Mouse (Mus musculus) heart, adult 18-20 months (tissue): ENCODE results near the gene Tph2. TPM values are rescaled to one million over a fixed set of nuclear protein-coding genes. Genes with fewer than 3 reads are reported as not detected.

ENCODE experiments used
- DNase-seq, 2 experiments: peaks; one replicate each; pipeline ENCODE4 v3.0.0; 2021 to 2022; ENCODE audit warnings: mixed read lengths in 1 of 2
- total RNA-seq, 2 experiments: library from RNA; stranded (reverse); gene quantifications; 2 replicates each; pipeline ENCODE4 v1.2.3; 2021

The Tph2 gene
- total RNA-seq, 2 experiments from 2014 or later = not detected

GRCm38 (mm10) chr10:115137016-115137415, 47.8 kb downstream of the Tph2 start:
- DNase-seq = peak; percentile 12 to 31

DNA sequence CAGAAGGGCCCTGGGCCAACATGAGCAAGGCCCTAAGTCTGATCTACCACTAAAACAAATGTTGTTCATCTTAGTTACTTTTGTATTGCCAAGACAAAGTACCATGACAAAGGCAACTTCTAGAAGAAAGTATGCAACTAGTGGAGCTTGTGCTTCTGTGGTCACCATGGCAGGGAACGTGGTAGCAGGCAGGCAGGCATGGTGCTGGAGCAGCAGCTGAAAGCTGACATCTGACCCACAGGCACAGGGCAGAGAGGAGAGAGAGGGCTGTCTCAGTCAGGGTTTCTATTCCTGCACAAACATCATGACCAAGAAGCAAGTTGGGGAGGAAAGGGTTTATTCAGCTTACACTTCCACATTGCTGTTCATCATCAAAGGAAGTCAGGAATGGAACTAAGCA, 56.9 kb downstream of the Tph2 start:
- DNase-seq = no peak

DNA sequence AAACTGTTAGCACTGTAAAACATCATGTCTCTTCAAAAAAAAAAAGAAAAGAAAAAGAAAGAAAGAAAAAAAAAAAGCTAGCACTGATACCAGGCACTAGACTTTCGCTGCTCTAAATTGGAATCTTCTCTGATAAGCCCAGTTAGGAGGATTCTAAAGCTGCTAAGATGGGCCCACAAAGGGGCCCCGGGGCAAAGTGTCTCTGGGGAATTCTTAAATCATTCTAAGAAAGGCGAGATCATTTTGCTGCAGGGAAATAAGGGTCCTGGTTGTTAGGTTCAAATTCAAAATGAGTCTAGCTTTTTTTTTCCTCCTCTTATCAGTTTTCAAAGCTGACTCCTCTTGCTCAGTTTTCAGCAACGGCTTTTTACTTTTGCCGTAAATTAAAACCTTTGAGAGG, 59.3 kb downstream of the Tph2 start:
- DNase-seq = no peak

GRCm38 (mm10) chr10:115125027-115125426, 59.8 kb downstream of the Tph2 start:
- DNase-seq = no peak

DNA sequence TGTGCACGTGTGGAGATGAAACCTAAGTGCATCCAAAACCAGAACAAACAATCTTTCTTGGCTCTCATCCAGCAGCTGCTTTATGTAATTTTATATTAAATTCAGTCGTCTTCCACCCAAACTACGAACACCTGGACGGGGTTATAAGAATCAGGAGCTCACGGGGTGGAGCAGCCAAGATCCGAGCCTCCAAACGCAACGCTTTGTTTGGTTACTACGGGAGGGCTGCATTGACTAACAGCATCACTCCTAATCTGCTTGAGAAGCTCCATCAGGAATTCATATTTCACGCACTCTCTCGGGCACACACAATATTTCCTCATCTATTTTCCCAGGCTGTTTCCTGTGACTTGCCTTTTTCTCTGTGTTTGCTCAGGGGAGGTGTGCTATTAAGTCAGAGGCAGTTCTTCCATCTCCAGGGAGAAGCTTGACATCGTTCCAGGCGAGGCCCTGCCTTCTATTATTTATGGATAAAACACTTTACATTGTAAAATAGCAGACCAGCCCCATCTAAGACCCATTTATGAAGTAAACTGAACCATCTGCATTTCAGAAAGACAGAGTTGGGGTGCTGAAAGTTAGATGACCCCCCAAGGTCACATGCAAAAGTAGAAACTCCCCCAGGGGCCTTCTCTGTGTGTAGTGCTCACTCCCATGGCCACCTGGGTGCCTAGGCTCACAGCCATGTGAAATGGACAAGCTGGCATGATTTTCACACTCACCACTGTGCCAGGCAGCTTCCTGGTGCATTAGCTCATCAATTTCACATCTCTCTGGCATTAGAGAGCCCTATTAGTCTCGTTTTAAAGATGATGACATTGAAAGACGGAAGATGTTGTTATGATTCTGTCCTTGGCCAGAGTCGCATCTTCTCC, 76.9 kb downstream of the Tph2 start:
- peak in 1 of 2 experiments; percentile 1 for DNase-seq

DNA sequence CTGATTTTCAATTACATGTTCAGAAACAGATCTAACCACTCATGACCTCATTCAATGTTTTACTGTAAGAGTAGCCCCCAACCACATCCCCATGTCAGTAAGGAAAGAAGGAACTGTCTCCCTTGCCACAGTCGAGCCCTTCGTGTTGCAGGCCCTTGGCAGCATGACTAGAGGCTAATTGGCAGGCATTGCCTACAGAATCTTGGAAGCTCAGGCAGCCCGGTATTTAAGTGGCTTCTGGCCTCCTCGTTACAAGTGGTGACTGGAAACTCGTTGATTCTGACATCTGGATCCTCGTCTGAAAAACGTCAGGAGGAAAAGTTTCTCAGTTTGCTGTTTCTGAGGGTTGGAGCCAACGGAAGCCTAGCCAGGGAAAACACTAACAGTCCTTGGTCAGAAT, 80.6 kb downstream of the Tph2 start:
- DNase-seq = peak; percentile 22 to 56

DNA sequence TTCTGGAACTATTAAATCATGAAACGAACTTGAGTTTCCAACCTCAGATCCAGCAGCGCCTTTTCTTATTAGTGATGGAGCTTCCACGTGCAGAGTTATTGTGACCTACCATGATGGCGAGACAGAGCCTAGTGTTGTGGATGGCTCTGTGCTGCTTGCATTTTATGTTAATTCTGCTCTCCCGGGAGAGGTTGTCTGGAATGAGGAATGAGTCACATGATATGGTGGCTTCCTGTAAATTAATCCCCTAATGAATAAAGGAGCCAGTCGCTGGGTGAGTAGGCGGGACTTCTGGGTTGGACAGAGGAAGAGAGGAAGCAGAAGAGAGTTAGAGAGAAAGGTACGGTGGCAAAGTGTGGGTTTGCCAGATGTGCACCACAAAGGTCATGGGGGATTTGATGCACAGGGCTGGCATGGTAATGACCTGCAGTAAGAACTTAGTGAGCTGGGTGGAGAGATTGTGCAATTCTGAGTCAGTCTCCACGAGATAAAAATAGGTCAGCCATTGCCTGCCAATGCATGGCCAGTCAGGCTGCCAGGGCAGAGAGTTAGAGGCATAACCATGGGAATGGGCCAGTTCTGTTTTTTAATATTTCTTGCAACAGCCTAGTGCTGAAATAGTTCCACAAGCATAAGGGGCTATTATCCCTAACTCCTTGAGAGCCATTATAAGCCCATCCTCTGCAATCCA, 84.8 kb downstream of the Tph2 start:
- DNase-seq = peak; percentile 37 to 60

GRCm38 (mm10) chr10:115097163-115097562, 87.7 kb downstream of the Tph2 start:
- peak; percentile 4 to 29 for DNase-seq

DNA sequence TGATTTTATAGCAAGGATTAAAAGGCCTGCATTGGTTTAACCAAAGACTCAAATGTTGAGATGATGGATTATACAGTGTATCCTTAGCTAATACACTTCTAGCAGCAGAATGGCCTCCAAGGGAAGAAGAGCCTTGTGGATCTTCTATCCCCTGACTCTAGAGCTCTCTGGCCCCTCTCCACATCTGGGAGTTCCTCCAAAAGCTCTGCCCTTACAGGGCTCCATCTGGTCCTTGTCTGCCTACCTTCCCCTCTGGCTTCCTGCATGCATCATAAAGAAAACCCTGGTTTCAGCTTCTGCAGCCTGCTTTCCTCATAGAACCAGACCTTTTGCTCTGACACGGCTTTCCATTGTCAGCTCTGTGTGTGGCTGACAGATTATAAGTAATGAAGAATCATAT, 88.6 kb downstream of the Tph2 start:
- no peak for DNase-seq

- DNase-seq = no peak
Observed at GRCm38 (mm10) chr10:115078232-115078631, 106.6 kb downstream of the Tph2 start.

GRCm38 (mm10) chr10:115069123-115069911, 115.5 kb downstream of the Tph2 start:
- no peak for DNase-seq

DNA sequence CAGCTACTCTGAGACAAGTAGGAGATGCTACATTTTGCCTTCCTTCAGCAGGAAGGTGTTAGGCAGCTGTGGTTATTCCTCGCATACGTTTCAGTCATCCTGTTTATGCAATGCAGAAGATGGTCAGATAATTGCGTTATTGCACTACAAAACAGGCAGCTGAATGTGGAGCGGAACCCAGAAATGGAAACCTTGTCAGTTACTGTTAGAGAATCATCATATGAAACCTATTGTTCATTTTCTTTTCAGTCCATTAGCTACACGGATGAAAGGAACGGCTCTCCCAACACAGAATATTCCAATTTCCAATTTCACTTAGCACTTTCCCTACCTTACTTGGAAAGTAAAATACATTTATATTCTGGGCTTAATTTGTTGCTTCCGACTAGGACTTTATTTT, 120.9 kb downstream of the Tph2 start:
- no peak for DNase-seq

GRCm38 (mm10) chr10:115061498-115061897, 123.3 kb downstream of the Tph2 start:
- DNase-seq = no peak

- no peak for DNase-seq
Observed at GRCm38 (mm10) chr10:115060759-115061158, 124.1 kb downstream of the Tph2 start.

GRCm38 (mm10) chr10:115051602-115052001, 133.2 kb downstream of the Tph2 start:
- no peak for DNase-seq

DNA sequence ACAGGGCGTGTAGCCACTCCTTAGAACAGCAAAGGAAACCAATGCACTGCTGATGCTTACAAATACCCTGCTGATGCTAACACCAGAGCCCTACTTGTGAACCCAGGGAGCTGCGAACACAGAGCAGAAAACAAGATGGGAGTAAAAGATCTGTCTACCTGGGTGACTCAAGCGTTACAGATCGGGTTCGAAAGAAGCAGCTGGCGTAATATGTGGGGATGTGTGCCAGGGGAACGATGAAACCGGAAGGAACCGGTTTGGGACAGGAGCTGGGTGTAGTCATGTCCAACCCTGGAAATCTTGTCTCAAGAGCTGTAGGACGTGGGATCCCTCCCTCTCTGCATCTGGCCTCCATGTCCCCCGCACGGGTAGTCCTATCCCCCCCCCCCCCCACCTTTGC, 134.1 kb downstream of the Tph2 start:
- no peak for DNase-seq

GRCm38 (mm10) chr10:115050178-115050577, 134.6 kb downstream of the Tph2 start:
- DNase-seq = no peak

- DNase-seq = no peak
Observed at GRCm38 (mm10) chr10:115048565-115048964, 136.3 kb downstream of the Tph2 start.

- no peak for DNase-seq
Observed at GRCm38 (mm10) chr10:115035748-115036147, 149.1 kb downstream of the Tph2 start.
